In the genomic region with DNA sequence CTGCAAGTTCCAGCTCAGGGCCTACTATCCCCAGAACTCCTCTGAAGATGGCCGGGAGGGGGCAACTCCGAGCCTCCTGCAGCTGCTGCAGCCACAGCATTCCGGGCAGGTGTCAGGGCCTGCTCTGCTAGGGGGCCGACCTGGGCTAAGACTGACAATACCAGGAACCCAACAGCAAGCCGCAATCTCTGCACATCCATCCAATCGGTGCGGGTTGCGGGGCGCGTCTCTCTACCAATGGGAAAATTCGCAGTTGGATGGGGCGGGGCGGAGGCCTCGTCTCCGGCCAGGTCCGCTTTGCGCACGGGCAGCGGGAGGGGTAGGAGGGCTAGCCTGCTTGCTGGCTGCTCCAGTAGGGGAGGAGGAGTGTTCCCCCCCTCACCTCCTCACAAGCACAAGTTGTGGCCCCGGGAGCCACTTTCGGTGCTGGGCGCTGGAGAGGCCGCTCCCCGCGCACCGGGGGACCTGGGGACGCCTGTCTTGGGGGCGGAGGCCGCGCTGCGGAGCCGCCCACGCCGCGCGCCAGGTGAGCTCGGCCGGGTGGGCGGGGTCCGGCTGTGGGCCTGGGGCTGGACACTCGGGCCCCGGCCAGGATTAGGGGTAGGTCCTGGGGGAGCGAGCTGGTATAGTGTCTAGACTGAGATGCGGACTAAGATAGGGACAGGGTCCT, we compare ENCODE assay signal across 8 mouse cellular contexts. TPM values are rescaled to one million over a fixed set of nuclear protein-coding genes. Genes with fewer than 3 reads are reported as not detected.
DNase-seq lines count a peak whose midpoint lies in the region; ATAC-seq and TF ChIP-seq lines count a peak whose summit lies in the region.

Gene Tango2 (minus strand): TSS at position 173 of the 670 bp plus-strand sequence.
Gene Arvcf (plus strand): TSS at position 252 of the 670 bp plus-strand sequence.

- peaks cover 4% of the 10 kb centered on the region; the same call in 1 of the 2 replicates for H3K4me1 ChIP-seq in bone marrow macrophage, adult 2 months (ENCODE audit: control insufficient read depth, insufficient read depth, low read length)
- H3K4me1 ChIP-seq in heart, embryonic 13.5 days: peaks cover 38% of the 10 kb centered on the region
- H3K4me1 ChIP-seq in liver, embryonic 11.5 days (replicated peaks; ENCODE audit: control insufficient read depth, insufficient read depth, low read length): peaks cover 16% of the 10 kb centered on the region
- peaks cover 9% of the 10 kb centered on the region; the same call in 1 of the 2 replicates for H3K4me1 ChIP-seq in stomach, embryonic 14.5 days (ENCODE audit: control insufficient read depth, insufficient read depth, low read length)

- H3K27me3 ChIP-seq in heart, embryonic 13.5 days (replicated peaks): peaks cover 31% of the 10 kb centered on the region
- peaks cover 49% of the 10 kb centered on the region for H3K27me3 ChIP-seq in liver, embryonic 11.5 days (replicated peaks; ENCODE audit: control insufficient read depth, insufficient read depth, low read length)
- H3K27me3 ChIP-seq in stomach, embryonic 14.5 days (ENCODE audit: control insufficient read depth, insufficient read depth, low read length): no peaks in the 10 kb centered on the region

- under 1% methylated on average over 44 of the region's 44 CpGs for WGBS in heart, embryonic 13.5 days
- WGBS in liver, embryonic 11.5 days: under 1% methylated on average over 44 of the region's 44 CpGs
- whole genome bisulfite sequencing in stomach, embryonic 14.5 days: under 1% methylated on average over 44 of the region's 44 CpGs

- peak within 1 kb of the TSS; percentile 71 for H3K4me3 ChIP-seq in bone marrow macrophage, adult 2 months (ENCODE audit: insufficient read depth, low read length)
- peak within 1 kb of the TSS; percentile 73 for H3K4me3 ChIP-seq in heart, embryonic 13.5 days
- peak within 1 kb of the TSS; percentile 51 for H3K4me3 ChIP-seq in liver, embryonic 11.5 days (ENCODE audit: low read depth, low read length)
- peak within 1 kb of the TSS; percentile 70 for H3K4me3 ChIP-seq in stomach, embryonic 14.5 days (ENCODE audit: low read depth, low read length)

- ATAC-seq in heart, embryonic 13.5 days (ENCODE audit: extremely low read depth, insufficient number of reproducible peaks, low FRiP score, low TSS enrichment): no peak; the same call in 1 of the 2 replicates
- ATAC-seq in liver, embryonic 11.5 days (replicated peaks; ENCODE audit: low FRiP score): peak; percentile 18
- ATAC-seq in stomach, embryonic 14.5 days (ENCODE audit: insufficient number of reproducible peaks, insufficient read depth, low FRiP score, low read depth): peak; percentile 81

- peak within 1 kb of the TSS; percentile 96 for H3K4me2 ChIP-seq in heart, embryonic 13.5 days
- H3K4me2 ChIP-seq in liver, embryonic 11.5 days: peak within 1 kb of the TSS; percentile 86
- H3K4me2 ChIP-seq in stomach, embryonic 14.5 days (replicated peaks; ENCODE audit: low read depth, low read length): peak within 1 kb of the TSS; percentile 99

- no peaks in the 10 kb centered on the region for H3K9me3 ChIP-seq in heart, embryonic 13.5 days
- H3K9me3 ChIP-seq in liver, embryonic 11.5 days (ENCODE audit: control insufficient read depth, low read length): no peaks in the 10 kb centered on the region
- H3K9me3 ChIP-seq in stomach, embryonic 14.5 days (ENCODE audit: control insufficient read depth, low read depth, low read length): no peaks in the 10 kb centered on the region

- no peak for TF ChIP-seq CTCF in bone marrow macrophage, adult 2 months (IDR thresholded peaks at IDR 0.05; ENCODE audit: low read depth, low read length)

- peak; percentile 91 for DNase-seq in 3134 (ENCODE audit: extremely low read depth, insufficient read length, low spot score)
- peak; percentile 74 for DNase-seq in fibroblast of lung, adult 2 months (ENCODE audit: low read depth)
- peak; percentile 96 for DNase-seq in kidney, postnatal 10 days
- DNase-seq in liver, embryonic 11.5 days (ENCODE audit: low spot score): peak; percentile 81
- peak; percentile 49 for DNase-seq in naive thymus-derived CD4-positive, alpha-beta T cell, adult 2 months (ENCODE audit: low read depth)

- no peak for TF ChIP-seq POLR2A in bone marrow macrophage, adult 2 months (IDR thresholded peaks at IDR 0.05; ENCODE audit: borderline replicate concordance, low read depth, low read length)

- H3K27ac ChIP-seq in bone marrow macrophage, adult 2 months (ENCODE audit: insufficient read depth, low read depth, low read length): no peak within 1 kb of the TSS
- 0 out of 2 replicates have a peak within 1 kb of the TSS, but pooled peaks have one; percentile 29 for H3K27ac ChIP-seq in heart, embryonic 13.5 days (replicated peaks)
- H3K27ac ChIP-seq in liver, embryonic 11.5 days (ENCODE audit: low read depth, low read length): no peak within 1 kb of the TSS
- H3K27ac ChIP-seq in stomach, embryonic 14.5 days (ENCODE audit: low read length): no peak within 1 kb of the TSS

- peak within 1 kb of the TSS; percentile 83 for H3K9ac ChIP-seq in heart, embryonic 13.5 days
- H3K9ac ChIP-seq in liver, embryonic 11.5 days (ENCODE audit: low read depth, low read length): peak within 1 kb of the TSS; percentile 1; the same call in 1 of the 2 replicates
- peak within 1 kb of the TSS; percentile 46 for H3K9ac ChIP-seq in stomach, embryonic 14.5 days (replicated peaks; ENCODE audit: low read depth, low read length)

- no peaks in the 10 kb centered on the region for H3K36me3 ChIP-seq in heart, embryonic 13.5 days
- no peaks in the 10 kb centered on the region for H3K36me3 ChIP-seq in liver, embryonic 11.5 days (ENCODE audit: control insufficient read depth, insufficient read depth, low read length)
- no peaks in the 10 kb centered on the region for H3K36me3 ChIP-seq in stomach, embryonic 14.5 days (ENCODE audit: control insufficient read depth, insufficient read depth, low read length)

RNA-seq across cellular contexts. Expression of gene Tango2, which starts in this region (rescaled TPM):
- polyA plus RNA-seq in bone marrow macrophage, adult 2 months (2012; ENCODE audit: insufficient read depth, insufficient read length, missing spikeins): 26.3 and 33.0 TPM in 2 replicates
- polyA plus RNA-seq in heart, embryonic 13.5 days (2015; fragmentation: Nextera tagmentation; extraction: Ambion mirVana): 47.9 and 54.3 TPM in 2 replicates
- 104 and 109 TPM in 2 replicates for polyA plus RNA-seq in liver, embryonic 11.5 days (2014; fragmentation: Nextera tagmentation; extraction: Ambion mirVana)
- polyA plus RNA-seq in stomach, embryonic 14.5 days (2014; fragmentation: Nextera tagmentation; extraction: Ambion mirVana): 27.2 and 27.4 TPM in 2 replicates

RNA-seq across cellular contexts. Expression of gene Arvcf, which starts in this region (rescaled TPM):
- polyA plus RNA-seq in bone marrow macrophage, adult 2 months (2012; ENCODE audit: insufficient read depth, insufficient read length, missing spikeins): 1.8 and 3.5 TPM in 2 replicates
- polyA plus RNA-seq in heart, embryonic 13.5 days (2015; fragmentation: Nextera tagmentation; extraction: Ambion mirVana): 31.8 and 32.0 TPM in 2 replicates
- 13.8 and 15.5 TPM in 2 replicates for polyA plus RNA-seq in liver, embryonic 11.5 days (2014; fragmentation: Nextera tagmentation; extraction: Ambion mirVana)
- polyA plus RNA-seq in stomach, embryonic 14.5 days (2014; fragmentation: Nextera tagmentation; extraction: Ambion mirVana): 26.9 and 27.9 TPM in 2 replicates

Comparison
In these comparisons a context has a peak if more than half of its experiments do, and no peak if none do; other contexts are left out.
1. H3K9ac ChIP-seq: peak in every context shown above with its lines; median percentile 83 in heart, embryonic 13.5 days; 46 in stomach, embryonic 14.5 days; 1 in liver, embryonic 11.5 days.